Mouse (Mus musculus) spleen, adult 18-20 months (tissue): ENCODE data around the gene Rbbp9.
"Not testable (repeated sequence)": the region's sequence is repeated elsewhere in the genome, so short reads cannot be mapped to it uniquely, and the experiment has no call there.

Experiments used
- DNase-seq, 2 experiments: peaks; one replicate each; pipeline ENCODE4 v3.0.0; 2022; ENCODE audit warnings: mixed read lengths in 2 of 2

Gene Rbbp9

DNA sequence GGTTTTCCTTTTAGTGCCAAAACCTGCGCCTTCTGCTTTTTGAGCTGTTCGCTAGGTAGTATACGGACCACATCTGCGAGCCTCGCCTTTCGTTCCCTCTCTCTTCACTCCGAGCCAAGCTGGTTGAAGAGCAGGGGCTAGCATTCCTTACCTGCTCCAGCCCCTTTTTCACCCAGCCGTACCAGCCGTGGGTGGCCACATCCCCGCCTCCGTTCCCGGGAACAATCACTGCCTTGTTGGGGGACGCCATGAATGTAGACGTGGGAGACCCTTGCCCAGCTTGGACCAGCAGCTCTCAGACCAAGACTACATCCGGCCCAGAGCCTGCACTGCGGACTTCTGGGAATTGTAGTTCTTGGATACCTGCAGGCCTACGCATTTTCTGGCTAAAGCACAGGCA lies at the start of gene Rbbp9:
TSS of gene Rbbp9 (minus strand) at position 341 of the 400 bp plus-strand sequence.
- DNase-seq: peak; percentile 22 to 36

DNA sequence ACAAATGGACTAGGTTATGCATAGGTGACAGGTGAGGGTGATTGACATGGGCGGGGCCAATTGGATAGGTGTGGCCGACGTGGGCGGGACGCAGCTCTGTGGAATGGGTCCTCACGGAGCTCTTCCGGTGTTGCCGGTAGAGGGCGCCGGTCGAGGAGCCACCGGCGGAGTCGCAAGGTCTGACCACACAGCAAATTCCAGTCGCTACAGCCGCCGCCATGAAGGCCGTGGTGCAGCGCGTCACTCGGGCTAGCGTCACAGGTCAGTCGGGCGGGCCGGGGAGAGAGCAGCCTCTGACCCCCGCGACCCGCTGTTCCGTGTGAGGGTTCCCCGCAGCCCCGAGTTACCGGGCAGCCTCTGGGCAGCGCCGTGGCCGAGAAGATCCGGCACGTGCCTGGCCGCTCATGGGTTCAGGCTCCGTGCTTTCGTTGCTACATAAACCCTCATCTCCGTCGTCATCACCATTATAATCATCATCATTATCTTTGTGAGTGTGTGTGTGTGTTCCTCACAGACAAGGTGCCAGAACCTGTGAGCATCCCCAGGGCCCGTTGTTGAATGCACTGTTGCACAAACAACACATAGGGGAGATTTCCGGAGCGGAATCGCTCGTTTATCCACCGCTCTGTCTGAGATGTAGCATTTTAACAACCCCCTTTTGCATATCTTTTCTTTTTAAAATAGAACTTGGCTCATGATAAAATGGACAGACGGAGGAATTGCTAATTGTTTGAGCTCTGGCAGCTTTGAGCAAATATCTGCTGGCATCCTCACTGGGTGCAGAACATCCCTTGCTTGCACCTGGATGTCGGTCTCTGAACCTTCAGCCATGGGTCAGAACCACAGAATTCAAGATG lies 49.4 kb upstream of the Rbbp9 start, which contains the start of gene Dtd1:
TSS of gene Dtd1 (plus strand) at position 67 of the 857 bp plus-strand sequence.
- peak; percentile 81 to 93 for DNase-seq

DNA sequence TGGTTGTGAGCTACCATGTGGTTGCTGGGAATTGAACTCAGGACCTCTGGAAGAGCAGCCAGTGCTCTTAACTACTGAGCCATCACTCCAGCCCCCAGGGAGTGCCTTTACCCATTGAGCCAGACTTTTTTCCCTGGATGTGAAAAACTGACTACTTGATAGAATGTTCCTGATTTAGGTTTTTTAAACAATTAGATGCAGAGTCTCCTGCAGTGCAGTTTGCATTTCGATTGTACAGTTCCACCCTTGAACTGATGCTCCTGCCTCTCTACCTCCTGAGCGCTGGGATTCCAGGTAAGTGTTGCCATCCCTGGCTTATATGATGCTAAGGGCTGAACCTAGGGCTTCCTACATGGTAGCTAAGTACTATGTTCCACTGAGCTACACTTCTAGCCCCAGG lies 47.3 kb upstream of the Rbbp9 start:
- no peak for DNase-seq

DNA sequence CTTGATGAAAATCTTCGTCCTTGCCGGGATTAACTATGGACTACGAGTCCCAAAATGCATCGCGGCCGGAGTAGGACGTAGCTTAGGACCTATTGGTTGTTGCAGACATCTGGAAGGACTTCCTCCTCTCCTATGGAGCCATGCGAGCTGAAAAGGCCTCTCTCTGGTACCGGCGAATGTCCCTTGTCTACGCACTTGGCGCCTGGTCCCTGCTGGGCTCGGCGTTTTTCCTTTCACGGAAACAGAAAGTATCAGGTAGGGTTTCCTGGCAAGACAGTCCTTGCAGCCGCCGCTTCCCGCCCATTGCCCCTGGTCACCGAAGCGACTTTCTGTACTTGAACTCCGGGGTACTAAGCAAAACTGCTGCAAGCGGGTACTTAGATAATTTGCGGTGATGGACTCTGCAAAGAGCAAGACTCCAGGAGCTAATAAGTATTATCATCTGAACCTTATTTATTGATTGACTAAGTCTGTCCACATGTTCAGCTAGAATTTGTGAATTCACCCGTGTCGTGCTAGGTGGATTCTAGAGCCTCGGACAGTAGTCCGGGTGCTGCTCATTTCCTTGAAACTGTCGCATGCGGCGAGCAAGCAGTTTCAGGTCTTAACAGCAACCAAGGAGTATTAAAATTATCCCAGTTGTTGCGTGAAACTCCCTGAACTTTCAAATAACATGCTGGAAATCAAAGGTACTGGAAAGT lies 43.4 kb upstream of the Rbbp9 start, which contains the start of gene Smim26:
TSS of gene Smim26 (plus strand) at position 104 of the 701 bp plus-strand sequence.
- peak; percentile 59 to 70 for DNase-seq

DNA sequence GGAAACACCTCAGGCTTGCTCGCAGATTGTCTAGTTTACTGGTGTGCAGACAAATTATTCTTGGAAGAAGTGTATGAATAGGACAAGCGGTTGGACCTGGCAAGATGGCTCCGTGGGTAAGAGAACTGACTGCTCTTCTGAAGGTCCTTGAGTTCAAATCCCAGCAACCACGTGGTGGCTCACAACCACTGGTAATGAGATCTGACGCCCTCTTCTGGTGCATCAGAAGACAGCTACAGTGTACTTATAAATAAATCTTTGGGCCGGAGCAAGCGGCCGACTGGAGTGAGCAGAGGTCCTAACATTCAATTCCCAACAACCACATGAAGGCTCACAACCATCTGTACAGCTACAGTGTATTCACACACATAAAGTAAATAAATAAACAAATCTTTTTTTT lies 42.4 kb upstream of the Rbbp9 start:
- DNase-seq: not testable (repeated sequence)

DNA sequence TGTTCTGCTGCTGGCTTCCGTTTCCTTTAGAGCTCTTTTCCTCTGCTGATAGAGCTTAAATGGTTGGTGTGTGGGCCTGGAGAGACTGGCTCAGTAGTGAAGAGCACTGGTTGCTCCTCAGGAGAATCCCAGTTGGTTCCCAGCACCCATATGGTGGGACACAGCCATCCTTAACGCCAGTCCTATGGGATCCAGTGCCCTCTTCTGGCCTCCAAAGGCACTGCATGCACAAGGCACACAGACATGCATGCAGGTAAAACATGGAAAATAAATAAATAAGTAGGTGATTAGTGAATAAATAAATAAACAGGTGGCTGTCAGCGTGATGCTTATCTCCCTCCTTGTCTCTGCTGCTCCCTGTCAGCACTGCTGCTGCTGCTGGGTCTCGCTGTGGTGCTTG lies 38.1 kb upstream of the Rbbp9 start:
- no peak for DNase-seq

DNA sequence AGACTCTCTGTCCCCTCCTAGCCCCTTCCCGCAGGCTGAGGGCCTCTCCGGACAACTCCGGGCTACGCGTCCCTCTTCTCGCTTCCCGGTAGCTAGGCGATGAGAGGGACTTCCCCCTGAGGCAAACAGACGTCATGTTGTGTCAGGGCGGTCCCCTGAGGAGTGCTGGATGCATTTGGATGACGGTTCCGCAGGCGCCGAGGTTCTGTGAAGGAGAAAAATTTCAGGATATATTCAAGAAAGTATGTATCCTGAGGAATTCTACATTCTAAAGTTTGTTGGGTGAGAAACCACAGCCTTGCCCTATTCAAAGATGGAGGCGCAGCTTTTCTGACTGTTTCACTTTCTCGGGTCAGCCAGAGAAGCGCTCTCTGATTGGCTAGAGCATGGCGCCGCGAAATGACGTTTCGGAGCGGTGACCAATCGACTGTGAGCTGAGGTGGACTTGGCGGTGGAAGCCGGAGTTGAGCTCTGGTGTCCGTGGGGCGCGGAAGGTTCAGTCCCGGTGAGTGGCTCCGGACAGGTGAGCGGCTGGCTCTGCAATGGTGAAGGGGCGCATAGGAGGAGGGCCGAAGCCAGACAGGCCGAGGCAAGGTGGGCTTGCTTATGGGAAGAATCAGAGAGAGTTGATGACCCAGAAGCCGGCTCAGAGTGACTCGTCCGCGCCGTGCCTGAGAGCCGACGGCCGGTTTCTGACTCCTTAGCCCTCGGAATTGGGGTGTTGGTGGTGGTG lies 5.3 kb upstream of the Rbbp9 start, which contains the start of gene Sec23b:
TSS of gene Sec23b (plus strand) at position 410 of the 733 bp plus-strand sequence.
- peak; percentile 92 for DNase-seq

DNA sequence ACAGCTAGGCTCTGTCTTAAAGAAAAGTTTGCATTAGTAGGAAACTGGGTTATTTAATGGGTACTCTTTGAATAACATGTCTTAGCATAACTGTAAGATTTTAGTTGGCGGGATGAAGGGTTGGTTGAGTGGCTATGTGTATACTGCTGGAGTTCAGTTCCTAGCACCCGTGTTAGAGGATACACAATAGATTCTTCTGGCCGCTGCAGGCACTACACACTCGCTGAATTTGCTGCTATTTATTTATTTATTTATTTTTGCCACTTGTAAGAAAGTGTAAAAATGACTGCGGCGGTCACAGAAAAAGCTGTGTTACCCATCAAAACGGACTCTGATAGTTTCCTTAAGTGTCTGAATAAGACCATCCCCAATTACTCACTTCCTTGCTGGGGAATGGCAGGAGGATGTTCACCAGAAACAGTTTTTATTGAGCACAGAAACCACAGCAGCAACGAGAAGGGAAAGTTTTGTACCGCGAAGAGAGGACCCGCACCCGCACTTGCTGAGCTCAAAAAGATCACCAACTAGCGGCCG lies 4.7 kb upstream of the Rbbp9 start:
- DNase-seq: no peak

DNA sequence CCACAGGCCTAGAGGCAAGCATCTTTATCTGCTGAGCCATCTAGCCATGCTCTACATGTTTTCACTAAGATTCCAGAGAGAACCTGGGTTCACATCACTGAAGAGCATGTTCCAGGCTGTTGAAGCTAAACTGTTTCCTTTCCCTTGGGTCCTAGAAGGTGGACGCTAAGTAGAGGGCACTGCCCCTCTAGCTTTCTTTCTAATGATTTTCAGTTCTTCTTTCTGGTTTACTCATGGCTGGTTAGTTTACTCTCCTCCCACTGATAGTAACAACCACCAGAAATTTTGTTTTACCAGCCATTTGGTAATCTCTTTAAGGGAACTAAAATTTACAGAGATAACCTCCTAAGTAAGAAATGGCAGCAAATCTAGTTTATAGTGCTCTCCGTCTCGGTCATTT lies 3.2 kb upstream of the Rbbp9 start:
- DNase-seq: no peak

DNA sequence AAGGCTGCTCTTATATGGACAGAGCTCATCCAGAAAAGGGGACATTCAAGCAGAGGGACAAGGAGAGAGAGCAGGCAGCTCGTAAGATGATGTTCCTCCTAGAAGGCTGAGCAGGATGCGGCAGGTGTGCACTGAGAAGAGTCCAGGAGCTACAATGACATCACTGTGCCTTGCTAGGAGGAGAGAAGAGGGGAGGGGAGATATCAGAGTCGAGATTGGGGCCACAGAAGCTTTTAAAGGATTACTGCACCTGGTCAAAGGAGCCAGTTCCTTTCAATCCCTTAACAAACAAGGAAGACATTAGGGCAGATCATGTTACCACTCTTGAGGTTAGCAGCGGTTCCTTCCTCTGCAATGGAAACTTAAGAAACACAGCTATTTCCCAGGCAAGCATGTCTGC lies 3.1 kb downstream of the Rbbp9 start:
- DNase-seq: no peak

DNA sequence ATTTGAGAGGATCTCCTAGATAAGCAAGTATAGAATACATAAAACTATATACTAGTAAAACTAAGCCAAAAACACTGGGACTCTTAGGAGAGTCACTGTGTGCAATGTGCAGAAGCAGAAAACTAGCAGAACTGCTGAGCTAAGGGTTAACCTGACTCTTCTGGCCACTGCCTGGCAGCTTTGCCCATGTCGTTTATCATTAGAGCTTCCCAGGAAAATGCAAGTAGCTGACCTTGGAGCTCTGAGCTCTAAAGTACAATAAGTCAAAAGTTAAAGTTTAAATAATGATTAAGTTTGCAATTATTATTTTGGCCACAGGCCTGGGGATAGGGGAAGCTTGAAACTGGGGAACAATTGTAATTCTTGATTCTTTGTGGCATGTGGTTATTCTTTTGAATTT lies 5.2 kb downstream of the Rbbp9 start:
- no peak for DNase-seq

DNA sequence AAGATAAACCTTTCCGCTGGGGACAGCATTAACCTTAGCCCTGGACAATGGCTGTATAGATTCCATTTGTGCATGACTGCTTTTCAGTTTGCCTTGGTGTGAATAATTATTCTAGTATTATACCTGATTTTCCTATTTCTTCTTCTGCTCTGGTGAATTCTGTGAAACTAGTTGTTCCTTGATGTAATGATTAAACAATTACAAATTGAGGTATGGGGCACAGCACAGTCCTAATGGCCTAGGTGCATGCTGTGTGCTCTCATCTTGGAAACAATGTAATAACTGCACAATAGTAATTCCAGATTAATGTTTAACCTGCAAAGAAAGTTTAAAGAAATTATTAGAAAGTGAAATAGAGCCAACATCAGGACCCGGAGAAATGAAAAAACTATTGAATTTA lies 5.6 kb downstream of the Rbbp9 start:
- no peak for DNase-seq

DNA sequence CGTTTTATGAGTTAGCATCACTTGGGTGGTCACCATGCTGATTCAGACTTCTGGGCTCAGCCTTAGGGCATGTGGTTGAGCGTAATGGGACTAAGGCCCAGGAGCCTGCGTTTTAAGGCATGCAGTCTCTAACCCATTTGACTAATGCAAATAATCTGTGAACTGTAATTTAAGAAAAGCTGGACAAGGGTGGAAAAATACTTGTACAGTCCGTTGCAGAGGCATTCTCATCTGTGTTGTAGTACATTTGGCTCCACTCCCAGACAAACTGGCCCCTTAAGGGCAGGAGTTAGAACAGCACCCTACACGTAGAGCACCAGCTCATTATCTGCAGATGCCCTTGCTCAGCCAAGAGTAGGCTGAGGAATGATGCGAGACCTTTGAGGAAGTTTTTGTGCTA lies 6.0 kb downstream of the Rbbp9 start:
- DNase-seq: no peak

DNA sequence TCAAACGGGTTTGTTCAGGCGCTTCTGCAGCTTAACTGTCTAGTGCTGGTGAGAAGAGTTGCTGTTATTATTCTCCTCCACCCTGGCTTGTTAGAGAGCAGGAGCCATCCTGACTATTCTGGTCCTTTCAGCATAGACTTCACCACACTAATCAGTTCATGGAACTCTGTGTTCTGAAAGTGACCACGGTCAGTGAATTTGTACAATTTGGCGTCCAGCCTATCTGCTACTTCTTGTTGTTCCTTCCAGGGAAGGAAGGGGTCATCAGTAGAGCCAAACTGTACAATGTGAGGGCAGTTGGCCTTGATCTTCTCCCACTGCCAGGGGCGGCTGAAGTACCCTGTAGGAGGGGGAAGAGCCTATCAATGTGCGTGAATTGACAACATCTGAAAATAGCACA lies 7.0 kb downstream of the Rbbp9 start:
- no peak for DNase-seq

DNA sequence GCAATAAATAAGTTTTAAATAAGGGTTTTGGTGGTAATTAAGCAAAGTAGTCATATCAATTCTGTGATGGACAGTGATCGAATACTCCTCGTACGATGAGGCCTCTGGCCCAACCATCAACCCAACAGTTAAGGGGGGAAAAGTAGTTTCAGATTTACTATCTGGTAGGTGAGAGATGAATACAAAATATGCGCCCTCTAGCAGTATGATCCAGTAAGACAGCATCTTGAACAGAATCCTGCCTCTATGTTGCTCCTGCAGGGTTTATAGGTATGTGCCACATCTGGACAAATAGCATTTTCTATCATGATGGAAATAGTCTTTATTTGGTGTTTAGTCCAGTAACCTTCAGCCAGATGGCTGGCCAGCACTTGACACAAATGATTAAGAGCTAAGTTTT lies 9.4 kb downstream of the Rbbp9 start:
- DNase-seq: no peak

DNA sequence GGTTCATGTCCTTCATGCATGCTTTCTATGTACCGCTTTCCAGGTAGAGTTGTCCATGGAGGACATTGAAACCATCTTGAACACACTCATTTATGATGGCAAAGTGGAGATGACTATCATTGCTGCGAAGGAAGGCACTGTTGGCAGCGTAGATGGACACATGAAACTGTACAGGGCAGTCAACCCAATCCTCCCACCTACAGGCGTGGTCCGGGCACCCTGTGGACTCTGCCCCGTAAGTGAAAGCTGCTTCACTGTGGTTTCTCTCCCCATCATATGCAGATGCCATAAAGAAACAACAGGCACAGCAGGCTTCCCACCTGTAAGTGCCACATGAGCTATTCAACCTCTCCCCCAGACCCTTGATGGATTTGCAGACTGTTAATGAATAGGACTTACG lies 13.5 kb downstream of the Rbbp9 start:
- DNase-seq: no peak

DNA sequence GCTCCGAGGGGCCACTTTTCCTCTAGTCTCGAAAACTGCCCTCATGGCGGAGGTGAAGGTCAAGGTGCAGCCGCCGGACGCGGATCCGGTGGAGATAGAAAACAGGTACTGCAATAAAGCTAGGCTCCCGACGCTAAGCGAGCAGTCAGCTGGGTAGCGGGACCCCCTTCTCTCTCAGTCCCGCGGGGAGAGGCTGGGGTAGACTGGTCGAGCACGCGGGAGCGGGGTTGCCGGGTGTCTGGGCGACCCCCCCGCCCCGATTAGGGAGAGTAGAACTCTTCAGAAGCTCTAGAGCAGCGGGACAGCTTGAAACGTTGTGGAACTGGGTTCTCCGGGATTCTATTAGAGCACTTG lies 22.9 kb downstream of the Rbbp9 start:
- no peak for DNase-seq

DNA sequence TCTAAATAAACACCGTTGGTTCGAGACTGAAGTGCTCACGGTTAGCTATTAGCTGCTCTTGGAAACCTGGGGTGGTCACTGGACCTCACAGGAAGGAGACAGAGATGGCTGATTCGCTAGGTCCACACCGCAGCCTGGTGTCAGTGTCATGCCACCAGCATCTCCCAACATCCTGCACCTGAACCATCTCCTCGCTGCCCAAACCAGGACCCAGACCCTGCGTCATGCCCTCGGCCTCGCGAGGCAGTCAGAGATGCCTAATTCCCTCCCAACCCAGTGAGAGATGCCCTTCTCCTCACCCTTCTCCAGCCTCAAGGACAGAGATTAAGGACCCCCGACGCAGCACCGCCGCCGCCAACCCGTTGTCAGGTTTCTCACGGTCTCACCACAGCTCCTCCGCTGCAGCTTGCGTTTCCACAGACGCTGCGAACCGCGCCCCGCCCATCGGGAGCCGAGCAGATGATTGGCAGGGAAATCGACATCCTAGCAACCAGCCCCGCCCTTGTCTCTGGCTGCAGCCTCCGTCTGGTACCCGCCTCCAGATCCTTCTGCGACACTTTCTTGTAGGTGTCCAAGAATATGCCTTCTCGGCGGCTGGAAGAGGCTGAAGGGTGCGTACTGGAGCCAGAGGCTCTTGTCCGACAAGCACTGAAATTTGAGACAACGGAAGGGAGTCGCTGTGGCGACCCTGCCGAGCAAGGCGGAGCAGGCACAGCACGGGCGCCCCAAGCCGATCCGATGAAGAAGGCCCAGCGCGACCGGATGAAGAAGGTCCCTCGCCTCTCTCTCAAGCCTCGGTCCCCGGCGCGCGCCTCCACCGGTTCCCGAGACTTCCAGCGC lies 23.5 kb downstream of the Rbbp9 start, which contains the start of the genes Dzank1 and Polr3f:
TSS of gene Dzank1 (minus strand) at position 434 of the 840 bp plus-strand sequence.
TSS of gene Polr3f (plus strand) at position 738 of the 840 bp plus-strand sequence.
- peak; percentile 90 to 94 for DNase-seq

DNA sequence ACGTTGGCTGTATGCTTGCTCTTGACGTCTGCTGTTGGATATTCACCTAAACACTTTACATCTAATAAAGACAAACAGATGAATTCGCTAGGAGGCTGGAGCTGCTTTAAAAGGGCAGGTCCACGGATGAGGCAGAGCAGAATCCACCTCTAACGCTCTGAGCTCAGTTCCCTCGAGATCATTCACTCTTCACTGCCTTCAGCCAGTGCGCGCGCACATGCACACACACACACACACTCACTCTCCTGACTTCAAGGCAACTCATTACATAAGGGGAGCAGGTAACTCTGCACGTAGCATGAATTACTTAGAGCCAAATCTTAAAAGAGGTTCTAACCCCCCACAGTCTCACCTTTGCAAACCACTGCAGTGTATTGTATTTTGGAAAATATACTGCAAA lies 24.8 kb downstream of the Rbbp9 start:
- DNase-seq: no peak

DNA sequence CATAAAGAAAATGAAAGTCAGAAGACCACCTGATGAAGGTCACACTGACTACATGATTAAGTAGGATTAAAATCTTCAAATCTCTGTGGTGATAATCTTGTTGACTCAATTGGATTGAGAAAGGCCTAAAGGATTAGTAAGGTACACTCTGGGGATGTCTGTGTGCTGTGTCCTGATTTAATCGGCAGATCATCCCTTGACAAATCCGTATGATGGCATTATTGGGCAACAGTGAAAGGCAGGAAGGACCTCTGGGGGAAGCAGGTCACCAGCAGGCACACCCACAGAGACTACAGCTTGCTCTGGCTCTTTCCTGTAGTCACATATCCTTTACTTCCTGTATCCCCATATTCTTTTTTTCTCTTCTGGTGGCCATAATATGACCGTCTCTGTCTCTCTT lies 30.9 kb downstream of the Rbbp9 start:
- no peak for DNase-seq

DNA sequence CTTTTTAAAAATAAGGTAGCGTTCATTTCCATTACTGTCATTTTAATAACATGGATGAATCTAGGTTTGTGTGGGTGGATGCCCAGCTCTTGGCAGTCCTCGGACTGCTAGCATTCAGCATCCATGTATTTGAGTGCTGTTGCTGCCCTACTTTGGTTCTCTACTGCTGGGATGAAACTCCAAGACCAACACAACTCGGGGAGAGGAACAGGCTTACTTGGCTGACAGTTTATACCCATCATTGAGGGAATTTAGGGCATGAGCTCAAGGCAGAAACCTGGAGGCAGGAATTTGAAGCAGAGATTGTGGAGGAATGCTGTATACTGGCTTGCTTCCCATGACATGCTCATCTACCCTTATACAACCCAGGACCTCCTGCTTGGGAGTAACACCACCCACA lies 36.0 kb downstream of the Rbbp9 start:
- DNase-seq: no peak

DNA sequence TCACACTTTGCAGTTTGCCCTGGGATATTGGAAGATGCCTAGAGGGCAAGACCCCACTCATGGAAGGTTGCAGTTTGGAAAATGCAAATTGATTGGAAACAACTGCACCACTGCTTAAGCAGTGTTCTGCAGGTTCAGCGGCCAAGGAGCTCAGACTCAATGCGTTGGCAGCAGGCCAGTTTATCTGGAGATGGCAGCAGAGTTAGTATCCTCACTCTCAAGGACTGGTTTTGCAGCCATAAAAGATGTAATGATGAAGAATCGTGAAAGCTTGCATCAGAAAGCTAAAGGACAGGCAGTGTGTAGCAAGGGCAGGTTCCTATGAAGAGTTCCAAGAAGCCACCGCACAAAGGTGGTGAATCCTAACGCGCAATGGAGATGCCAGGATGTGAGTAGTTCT lies 48.5 kb downstream of the Rbbp9 start:
- no peak for DNase-seq
